Mouse (Mus musculus) kidney, adult 2 months (tissue): ENCODE measurements at regions not wholly inside any gene's neighbourhood (a gene's known extent, or its start where the extent isn't known, plus 50 kb on each side); places are given as distances from the start of the nearest gene placed in this dataset.

Source experiments
- CTCF ChIP-seq: fragments of 200-500 bp; conservative IDR thresholded peaks from 2 replicates; pipeline ENCODE4 v1.5.1; 2011; ENCODE audit warnings: low read depth, mild to moderate bottlenecking, control low read depth, low read length, moderate library complexity, mixed read lengths; ENCODE audit not compliant: insufficient read depth, insufficient read length
- POLR2A ChIP-seq: fragments of 200-500 bp; IDR thresholded peaks from one replicate; pipeline ENCODE4 v1.6.1; 2011; ENCODE audit warnings: low read depth, low read length, control low read depth

- TF ChIP-seq POLR2A (no peak), CTCF (no peak)
These were observed 87.9 kb downstream of the Zfp706 start for GRCm38 (mm10) chr15:36919704-36920103.
